Mouse (Mus musculus) kidney, adult 2 months (tissue): Measurements from ENCODE around the gene Nkiras2. TPM values are rescaled to one million over a fixed set of nuclear protein-coding genes. Genes with fewer than 3 reads are reported as not detected.
A peak's percentile ranks its signal among the peaks of the same experiment; 100 is the strongest.

Source experiments
- DNase-seq: peaks from one replicate; pipeline ENCODE4 v3.0.0; 2021
- H3K27ac ChIP-seq: fragments of 200-500 bp; 2 replicates; pipeline ENCODE4 v1.5.1; 2012; ENCODE audit warnings: low read depth, low read length, control low read depth, inconsistent platforms; ENCODE audit not compliant: insufficient read depth
- H3K27me3 ChIP-seq: fragments of 200-500 bp; replicated peaks from 2 replicates; pipeline ENCODE4 v1.6.1; 2012; ENCODE audit warnings: mild to moderate bottlenecking, moderate library complexity, low read length, inconsistent platforms; ENCODE audit not compliant: control insufficient read depth, insufficient read depth
- H3K36me3 ChIP-seq: fragments of 200-500 bp; 2 replicates; pipeline ENCODE4 v1.6.1; 2012; ENCODE audit warnings: mild to moderate bottlenecking, moderate library complexity, low read length, inconsistent platforms; ENCODE audit not compliant: control insufficient read depth, insufficient read depth
- H3K4me1 ChIP-seq: fragments of 200-500 bp; 2 replicates; pipeline ENCODE4 v1.6.1; 2011; ENCODE audit warnings: low read length; ENCODE audit not compliant: control insufficient read depth, insufficient read depth
- H3K4me3 ChIP-seq: fragments of 200-500 bp; 2 replicates; pipeline ENCODE4 v1.5.1; 2011; ENCODE audit warnings: mild to moderate bottlenecking, low read depth, low read length, control low read depth; ENCODE audit not compliant: insufficient read depth
- CTCF ChIP-seq: fragments of 200-500 bp; conservative IDR thresholded peaks from 2 replicates; pipeline ENCODE4 v1.5.1; 2011; ENCODE audit warnings: low read depth, mild to moderate bottlenecking, control low read depth, low read length, moderate library complexity, mixed read lengths; ENCODE audit not compliant: insufficient read depth, insufficient read length
- POLR2A ChIP-seq: fragments of 200-500 bp; IDR thresholded peaks from one replicate; pipeline ENCODE4 v1.6.1; 2011; ENCODE audit warnings: low read depth, low read length, control low read depth
- WGBS: fragments of 180-500 bp; shearing (Covaris S2); methylation state at CpG from one replicate; pipeline ENCODE4 v1.1.7; 2018; 5-methylcytosine and 5-hydroxymethylcytosine counted together
- polyA plus RNA-seq: library from polyadenylated mRNA; depleted of rRNA; stranded (reverse); fragments of >200 nt; gene quantifications from 2 replicates; pipeline ENCODE4 v1.2.3, GENCODE M21; 2012

The Nkiras2 gene
- polyA plus RNA-seq, 1 experiment = 60.5 TPM

GRCm38 (mm10) chr11:100628862-100629352, 9.9 kb downstream of the Nkiras2 start:
- Histone ChIP-seq H3K27me3 (no peaks in the 10 kb centered on the region), H3K4me1 (0 out of 2 replicates have a peak, but pooled peaks cover 2% of the 10 kb centered on the region), H3K36me3 (no peaks in the 10 kb centered on the region), H3K4me3 (no peak overlapping the region), H3K27ac (no peak overlapping the region)
- no peak for DNase-seq
- no peak for TF ChIP-seq POLR2A
- no peak for TF ChIP-seq CTCF
- WGBS = 21% methylated on average over 13 of the region's 13 CpGs

- H3K27ac ChIP-seq = no peak overlapping the region
- H3K4me3 ChIP-seq = no peak overlapping the region
- WGBS = 67% methylated on average over 7 of the region's 7 CpGs
- H3K27me3 ChIP-seq = no peaks in the 10 kb centered on the region
- H3K4me1 ChIP-seq = no peaks in the 10 kb centered on the region
- no peaks in the 10 kb centered on the region for H3K36me3 ChIP-seq
- DNase-seq = no peak
- TF ChIP-seq CTCF (no peak), POLR2A (no peak)
Measured at GRCm38 (mm10) chr11:100634530-100634929, 15.5 kb downstream of the Nkiras2 start.

GRCm38 (mm10) chr11:100640159-100640906, 21.3 kb downstream of the Nkiras2 start:
- 10% methylated on average over 52 of the region's 52 CpGs for WGBS
- no peak overlapping the region for H3K4me3 ChIP-seq
- peak; percentile 36 for DNase-seq

GRCm38 (mm10) chr11:100643612-100644575, 24.9 kb downstream of the Nkiras2 start:
- H3K4me3 ChIP-seq = no peak overlapping the region
- DNase-seq = no peak
- TF ChIP-seq POLR2A (no peak), CTCF (no peak)
- 66% methylated on average over 15 of the region's 15 CpGs for WGBS
- H3K27me3 ChIP-seq = no peaks in the 10 kb centered on the region
- no peaks in the 10 kb centered on the region for H3K36me3 ChIP-seq
- no peaks in the 10 kb centered on the region for H3K4me1 ChIP-seq
- H3K27ac ChIP-seq = no peak overlapping the region

More at GRCm38 (mm10) chr11:100640159-100640906, 21.3 kb downstream of the Nkiras2 start:
- Histone ChIP-seq H3K4me1 (no peaks in the 10 kb centered on the region), H3K27me3 (no peaks in the 10 kb centered on the region), H3K36me3 (no peaks in the 10 kb centered on the region), H3K27ac (no peak overlapping the region)
- peak; percentile 46; the same call in 1 of the 2 replicates for TF ChIP-seq CTCF
- TF ChIP-seq POLR2A = no peak

- no peaks in the 10 kb centered on the region for H3K4me1 ChIP-seq
- peak; percentile 40 for DNase-seq
- 22% methylated on average over 1 of the region's 1 CpGs for WGBS
- no peaks in the 10 kb centered on the region for H3K36me3 ChIP-seq
- TF ChIP-seq POLR2A (no peak), CTCF (peak; percentile 63)
- H3K27ac ChIP-seq = no peak overlapping the region
- H3K4me3 ChIP-seq = no peak overlapping the region
- no peaks in the 10 kb centered on the region for H3K27me3 ChIP-seq
Measured at GRCm38 (mm10) chr11:100646265-100646664, 27.2 kb downstream of the Nkiras2 start.

- Histone ChIP-seq H3K27me3 (no peaks in the 10 kb centered on the region), H3K36me3 (no peaks in the 10 kb centered on the region), H3K4me3 (no peak overlapping the region), H3K27ac (no peak overlapping the region), H3K4me1 (no peaks in the 10 kb centered on the region)
- DNase-seq = no peak
- 93% methylated on average over 8 of the region's 8 CpGs for WGBS
- TF ChIP-seq POLR2A (no peak), CTCF (no peak)
Measured at GRCm38 (mm10) chr11:100648405-100648804, 29.4 kb downstream of the Nkiras2 start.
